Mouse (Mus musculus): Measurements from ENCODE around the gene Zfp386. TPM values are rescaled to one million over a fixed set of nuclear protein-coding genes. Genes with fewer than 3 reads are reported as not detected.
A peak's percentile ranks its signal among the peaks of the same experiment; 100 is the strongest.

Gene Zfp386
- total and polyA plus RNA-seq, 3 experiments: 2.1 to 67.0 (median 55.8) TPM

DNA sequence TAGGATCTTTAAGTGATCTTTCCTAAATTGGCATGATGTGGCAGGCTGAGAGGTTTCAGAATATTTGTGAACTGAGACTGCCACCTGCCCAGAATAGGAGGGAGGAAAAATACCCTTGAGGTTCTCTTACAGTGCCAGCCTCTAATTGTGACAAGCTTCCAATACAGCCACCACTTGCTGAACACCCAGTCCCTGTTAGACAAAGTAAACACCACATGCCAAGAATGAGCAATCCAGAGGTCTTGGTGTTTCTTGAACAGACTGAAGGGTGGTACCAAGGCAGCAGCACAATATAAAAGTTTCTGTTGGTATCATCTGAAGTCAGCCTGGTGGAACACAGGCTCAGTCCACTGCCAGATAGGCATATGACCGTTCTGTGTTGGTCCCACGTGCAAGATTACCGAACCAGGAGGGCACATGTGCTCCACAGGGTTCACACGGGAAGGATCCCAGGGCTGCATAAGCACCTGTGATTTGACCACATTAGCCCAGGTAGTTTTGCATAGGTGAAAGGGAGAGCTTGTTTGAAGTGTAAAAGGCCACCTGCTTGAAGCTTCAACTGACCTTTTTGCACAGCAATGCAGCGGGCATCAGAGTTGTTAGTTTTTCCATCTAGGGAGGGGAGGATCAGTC lies 14.2 kb downstream of the Zfp386 start:
- Histone ChIP-seq H3K9me3 (replicated peaks) (peaks cover 38% of the 10 kb centered on the region), H3K4me1 (ENCODE audit: insufficient read depth, low read depth, low read length) (no peaks in the 10 kb centered on the region), H3K27me3 (ENCODE audit: insufficient read depth, low read length) (no peaks in the 10 kb centered on the region), H3K36me3 (replicated peaks) (peaks cover 33% of the 10 kb centered on the region), H3K4me3 (ENCODE audit: low read depth, low read length) (no peak overlapping the region)
- DNase-seq (ENCODE audit: low spot score) (no peak), ATAC-seq (ENCODE audit: extremely low read depth, insufficient number of reproducible peaks, low FRiP score, poor library complexity, severe bottlenecking) (no peak)
- TF ChIP-seq GATA2 (IDR thresholded peaks at IDR 0.05; ENCODE audit: borderline replicate concordance, low read depth, low read length) (no peak), CTCF (IDR thresholded peaks at IDR 0.05; ENCODE audit: low read depth, low read length) (no peak), POLR2AphosphoS5 (IDR thresholded peaks at IDR 0.05; ENCODE audit: insufficient replicate concordance, low read depth, low read length) (no peak)

DNA sequence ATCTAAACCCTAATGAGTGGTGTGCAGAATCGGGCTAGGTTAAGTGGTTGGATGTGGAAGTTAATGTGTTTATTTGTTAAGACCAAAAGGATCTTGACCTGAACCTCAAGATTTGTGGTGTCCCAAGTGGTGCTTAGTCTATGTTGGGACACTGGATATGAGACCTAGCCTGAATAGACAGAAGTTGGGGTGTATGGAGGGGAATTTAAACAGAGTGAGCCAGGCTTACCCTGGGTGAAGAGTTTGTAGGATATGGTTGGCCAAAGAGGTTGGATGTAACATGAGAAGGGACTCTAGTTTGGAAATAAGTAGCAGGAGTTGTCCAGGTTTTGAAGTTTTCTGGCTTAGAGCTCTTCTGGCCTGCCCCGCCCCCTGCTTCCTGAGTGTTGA lies 14.7 kb downstream of the Zfp386 start:
- Histone ChIP-seq H3K9me3 (replicated peaks) (peaks cover 38% of the 10 kb centered on the region), H3K4me3 (ENCODE audit: low read depth, low read length) (no peak overlapping the region), H3K36me3 (replicated peaks) (peaks cover 28% of the 10 kb centered on the region), H3K27me3 (ENCODE audit: insufficient read depth, low read length) (no peaks in the 10 kb centered on the region), H3K4me1 (ENCODE audit: insufficient read depth, low read depth, low read length) (no peaks in the 10 kb centered on the region)
- DNase-seq (ENCODE audit: low spot score): no peak
- no peak for TF ChIP-seq CTCF (IDR thresholded peaks at IDR 0.05; ENCODE audit: low read depth, low read length)
- TF ChIP-seq TAL1 (conservative IDR thresholded peaks at IDR 0.05; ENCODE audit: low read depth, low read length): no peak
- TF ChIP-seq POLR2AphosphoS5 (IDR thresholded peaks at IDR 0.05; ENCODE audit: insufficient replicate concordance, low read depth, low read length): no peak
- no peak for TF ChIP-seq GATA1 (IDR thresholded peaks at IDR 0.05; ENCODE audit: borderline replicate concordance, low read length)
- no peak for TF ChIP-seq GATA2 (IDR thresholded peaks at IDR 0.05; ENCODE audit: borderline replicate concordance, low read depth, low read length)
- ATAC-seq (ENCODE audit: extremely low read depth, insufficient number of reproducible peaks, low FRiP score, poor library complexity, severe bottlenecking): no peak

DNA sequence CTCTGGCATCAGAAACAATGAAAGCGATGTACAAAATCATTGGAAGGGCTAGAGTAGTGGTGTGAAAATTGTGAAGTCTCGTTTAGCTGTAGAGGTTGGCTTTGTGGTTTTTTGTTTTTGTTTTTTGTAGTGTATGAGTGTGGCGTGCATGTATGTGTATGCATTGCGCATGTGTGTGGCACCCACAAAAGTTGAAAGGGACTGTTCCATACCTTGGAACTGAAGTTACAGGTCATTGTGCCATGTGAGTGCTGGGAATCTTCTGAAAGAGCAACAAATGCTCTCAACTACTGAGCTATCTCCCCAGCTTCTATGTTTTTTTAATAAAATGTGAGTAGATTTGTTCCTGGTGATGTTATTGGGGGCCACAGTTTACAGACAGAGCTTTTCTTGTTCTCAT lies 15.5 kb downstream of the Zfp386 start:
- ATAC-seq (ENCODE audit: extremely low read depth, insufficient number of reproducible peaks, low FRiP score, poor library complexity, severe bottlenecking): no peak
- TF ChIP-seq POLR2AphosphoS5 (IDR thresholded peaks at IDR 0.05; ENCODE audit: insufficient replicate concordance, low read depth, low read length) (no peak), TAL1 (conservative IDR thresholded peaks at IDR 0.05; ENCODE audit: low read depth, low read length) (no peak), CTCF (IDR thresholded peaks at IDR 0.05; ENCODE audit: low read depth, low read length) (no peak), GATA2 (IDR thresholded peaks at IDR 0.05; ENCODE audit: borderline replicate concordance, low read depth, low read length) (no peak), GATA1 (IDR thresholded peaks at IDR 0.05; ENCODE audit: borderline replicate concordance, low read length) (no peak)
- peaks cover 38% of the 10 kb centered on the region for H3K9me3 ChIP-seq (replicated peaks)

DNA sequence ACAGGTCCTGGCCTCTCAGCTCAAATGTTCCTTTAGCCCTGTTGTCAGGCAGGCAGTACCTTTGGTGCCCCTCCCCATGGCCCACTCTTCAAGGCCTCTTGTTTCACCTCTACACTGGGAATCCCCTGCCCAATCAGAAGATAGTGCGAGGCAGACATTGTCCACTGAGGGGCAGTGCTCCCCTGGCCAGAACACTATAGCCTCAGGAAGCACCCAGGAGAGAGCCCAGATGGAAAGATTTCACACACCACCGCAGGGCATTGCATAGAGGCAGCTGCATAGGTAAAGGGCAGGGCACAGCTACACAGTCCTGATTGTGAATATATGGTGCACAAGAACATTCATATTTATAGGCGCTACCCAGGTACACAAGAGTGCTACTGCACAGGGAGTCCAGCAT lies 23.5 kb downstream of the Zfp386 start:
- H3K27me3 ChIP-seq (ENCODE audit: insufficient read depth, low read length): no peaks in the 10 kb centered on the region
- TF ChIP-seq CTCF (IDR thresholded peaks at IDR 0.05; ENCODE audit: low read depth, low read length): no peak
- no peak for TF ChIP-seq TAL1 (conservative IDR thresholded peaks at IDR 0.05; ENCODE audit: low read depth, low read length)
- no peak for TF ChIP-seq GATA1 (IDR thresholded peaks at IDR 0.05; ENCODE audit: borderline replicate concordance, low read length)
- no peak for TF ChIP-seq POLR2AphosphoS5 (IDR thresholded peaks at IDR 0.05; ENCODE audit: insufficient replicate concordance, low read depth, low read length)
- no peak for TF ChIP-seq GATA2 (IDR thresholded peaks at IDR 0.05; ENCODE audit: borderline replicate concordance, low read depth, low read length)
- no peaks in the 10 kb centered on the region for H3K36me3 ChIP-seq (replicated peaks)
- no peaks in the 10 kb centered on the region for H3K9me3 ChIP-seq (replicated peaks)
- no peak overlapping the region for H3K4me3 ChIP-seq (ENCODE audit: low read depth, low read length)
- no peaks in the 10 kb centered on the region for H3K4me1 ChIP-seq (ENCODE audit: insufficient read depth, low read depth, low read length)
- ATAC-seq (ENCODE audit: extremely low read depth, insufficient number of reproducible peaks, low FRiP score, poor library complexity, severe bottlenecking) (no peak), DNase-seq (ENCODE audit: low spot score) (no peak)

More for the DNA sequence above, 15.5 kb downstream of the Zfp386 start:
- Histone ChIP-seq H3K4me1 (ENCODE audit: insufficient read depth, low read depth, low read length) (no peaks in the 10 kb centered on the region), H3K27me3 (ENCODE audit: insufficient read depth, low read length) (no peaks in the 10 kb centered on the region), H3K36me3 (replicated peaks) (peaks cover 22% of the 10 kb centered on the region), H3K4me3 (ENCODE audit: low read depth, low read length) (no peak overlapping the region)
- no peak for DNase-seq (ENCODE audit: low spot score)

DNA sequence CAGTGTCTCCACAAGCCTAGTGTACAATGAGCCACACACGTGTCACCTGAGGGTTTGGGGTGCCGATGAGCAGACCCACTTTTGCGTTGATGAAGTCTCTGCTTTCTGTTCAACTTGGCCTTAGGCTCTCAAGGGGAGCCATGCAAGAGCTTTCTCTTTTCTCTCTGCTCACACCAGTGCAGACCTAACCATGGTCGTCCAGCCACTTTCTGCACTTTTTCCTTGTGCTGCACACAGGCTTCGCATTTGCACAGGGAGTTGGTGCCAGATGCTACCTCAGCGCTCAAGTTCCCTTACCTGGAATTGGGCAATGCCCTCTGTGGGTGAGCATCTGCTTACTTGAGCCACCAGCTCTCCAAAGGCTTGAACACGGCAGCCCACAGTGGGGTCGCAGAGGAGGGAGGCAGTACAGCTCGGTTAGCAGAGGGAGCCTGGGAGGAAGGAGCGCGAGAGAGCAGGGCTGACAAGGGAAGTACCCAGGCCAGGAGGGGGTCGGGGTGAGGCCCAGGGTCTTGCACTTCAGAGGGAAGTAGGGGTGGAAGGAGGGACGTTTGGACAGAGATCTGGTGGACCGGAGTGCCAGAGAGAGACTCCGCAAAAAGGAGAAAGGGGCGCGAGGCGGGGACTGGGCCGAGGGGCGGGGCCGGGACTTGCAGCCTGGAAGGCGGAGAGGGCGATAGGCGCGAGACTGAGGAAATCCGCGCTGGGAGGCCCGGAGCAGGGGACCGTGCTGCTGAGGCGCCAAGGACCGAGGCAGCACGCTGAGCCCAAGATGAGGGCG lies 29.7 kb downstream of the Zfp386 start, which contains the start of gene Vipr2:
Vipr2 (plus strand) TSS at position 653 of the 781 bp plus-strand sequence.
- no peaks in the 10 kb centered on the region; the same call in 1 of the 2 replicates for H3K27me3 ChIP-seq (ENCODE audit: insufficient read depth, low read length)
- ATAC-seq (ENCODE audit: extremely low read depth, insufficient number of reproducible peaks, low FRiP score, poor library complexity, severe bottlenecking) (no peak), DNase-seq (ENCODE audit: low spot score) (no peak)
- no peaks in the 10 kb centered on the region for H3K4me1 ChIP-seq (ENCODE audit: insufficient read depth, low read depth, low read length)
- H3K9me3 ChIP-seq (replicated peaks): peaks cover 7% of the 10 kb centered on the region
- 0 out of 2 replicates have a peak within 1 kb of the TSS, but pooled peaks have one; percentile 7 for H3K4me3 ChIP-seq (ENCODE audit: low read depth, low read length)
- TF ChIP-seq TAL1 (conservative IDR thresholded peaks at IDR 0.05; ENCODE audit: low read depth, low read length): no peak
- no peak for TF ChIP-seq CTCF (IDR thresholded peaks at IDR 0.05; ENCODE audit: low read depth, low read length)
- no peak for TF ChIP-seq GATA1 (IDR thresholded peaks at IDR 0.05; ENCODE audit: borderline replicate concordance, low read length)
- no peaks in the 10 kb centered on the region for H3K36me3 ChIP-seq (replicated peaks)

DNA sequence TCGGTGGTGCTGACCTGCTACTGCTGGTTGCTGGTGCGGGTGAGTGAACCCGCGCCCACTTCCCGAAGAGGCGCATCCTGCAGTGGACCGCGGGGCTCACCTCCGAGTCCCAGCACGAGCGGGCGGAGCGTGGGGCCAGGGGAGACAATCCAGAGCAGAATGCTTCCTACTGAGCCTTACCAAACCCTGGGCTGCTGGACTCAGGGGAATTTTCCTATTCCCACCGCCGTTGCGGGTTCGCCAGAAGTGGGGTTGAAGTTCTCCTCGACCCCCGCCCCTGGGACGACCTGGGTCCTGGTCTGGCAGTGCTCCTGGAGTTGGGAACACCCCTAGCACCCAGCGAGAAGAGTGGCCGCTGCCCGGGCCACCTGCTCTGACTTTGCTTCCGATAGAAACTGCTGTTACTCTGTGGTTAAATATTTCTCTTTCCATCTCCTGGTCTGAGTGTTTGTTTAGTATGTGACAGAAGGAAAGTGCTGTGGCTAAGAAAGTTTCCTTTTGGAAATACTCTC lies 30.4 kb downstream of the Zfp386 start:
- no peaks in the 10 kb centered on the region; the same call in 1 of the 2 replicates for H3K27me3 ChIP-seq (ENCODE audit: insufficient read depth, low read length)
- ATAC-seq (ENCODE audit: extremely low read depth, insufficient number of reproducible peaks, low FRiP score, poor library complexity, severe bottlenecking): no peak
- TF ChIP-seq POLR2AphosphoS5 (IDR thresholded peaks at IDR 0.05; ENCODE audit: insufficient replicate concordance, low read depth, low read length) (no peak), CTCF (IDR thresholded peaks at IDR 0.05; ENCODE audit: low read depth, low read length) (no peak), GATA2 (IDR thresholded peaks at IDR 0.05; ENCODE audit: borderline replicate concordance, low read depth, low read length) (no peak), TAL1 (conservative IDR thresholded peaks at IDR 0.05; ENCODE audit: low read depth, low read length) (no peak), GATA1 (IDR thresholded peaks at IDR 0.05; ENCODE audit: borderline replicate concordance, low read length) (no peak)
- no peaks in the 10 kb centered on the region for H3K4me1 ChIP-seq (ENCODE audit: insufficient read depth, low read depth, low read length)
- H3K4me3 ChIP-seq (ENCODE audit: low read depth, low read length): 0 out of 2 replicates have a peak overlapping the region, but pooled peaks have one; percentile 7
- peaks cover 7% of the 10 kb centered on the region for H3K9me3 ChIP-seq (replicated peaks)
- DNase-seq (ENCODE audit: low spot score): no peak
- H3K36me3 ChIP-seq (replicated peaks): no peaks in the 10 kb centered on the region
